8 mouse cellular contexts compared by ENCODE assay signal in genomic region chr17:32162112-32162850, GRCm38 (mm10). TPM values are rescaled to one million over a fixed set of nuclear protein-coding genes. Genes with fewer than 3 reads are reported as not detected.
DNase-seq lines count a peak whose midpoint lies in the region; ATAC-seq lines count a peak whose summit lies in the region.

No protein-coding gene starts in this region.

- no peaks in the 10 kb centered on the region for H3K27me3 ChIP-seq in embryonic facial prominence, embryonic 11.5 days (ENCODE audit: control insufficient read depth, insufficient read depth, low read length)
- H3K27me3 ChIP-seq in limb, embryonic 15.5 days: no peaks in the 10 kb centered on the region
- no peaks in the 10 kb centered on the region for H3K27me3 ChIP-seq in midbrain, embryonic 14.5 days (ENCODE audit: control insufficient read depth, insufficient read depth, low read length)
- H3K27me3 ChIP-seq in stomach, embryonic 15.5 days (replicated peaks): no peaks in the 10 kb centered on the region

- H3K27ac ChIP-seq in embryonic facial prominence, embryonic 11.5 days (replicated peaks; ENCODE audit: low read depth, low read length): no peak overlapping the region; the same call in 1 of the 2 replicates
- peak overlapping the region; percentile 51; the same call in 1 of the 2 replicates for H3K27ac ChIP-seq in limb, embryonic 15.5 days
- H3K27ac ChIP-seq in midbrain, embryonic 14.5 days (replicated peaks; ENCODE audit: low read depth, low read length): peak overlapping the region; percentile 20
- peak overlapping the region; percentile 82 for H3K27ac ChIP-seq in stomach, embryonic 15.5 days

- H3K9ac ChIP-seq in embryonic facial prominence, embryonic 11.5 days (replicated peaks; ENCODE audit: low read length): peak overlapping the region; percentile 57; the same call in 1 of the 2 replicates
- H3K9ac ChIP-seq in limb, embryonic 15.5 days: peak overlapping the region; percentile 29; the same call in 1 of the 2 replicates
- peak overlapping the region; percentile 67 for H3K9ac ChIP-seq in midbrain, embryonic 14.5 days (replicated peaks; ENCODE audit: low read length)
- H3K9ac ChIP-seq in stomach, embryonic 15.5 days: peak overlapping the region; percentile 32; the same call in 1 of the 2 replicates

- ATAC-seq in CD4-positive, CD25-positive, alpha-beta regulatory T cell, adult 4 months: no peak
- 0 out of 2 replicates have a peak, but pooled peaks have one; percentile 25 for ATAC-seq in embryonic facial prominence, embryonic 11.5 days (replicated peaks; ENCODE audit: insufficient number of reproducible peaks, low FRiP score, low TSS enrichment, low read depth)
- ATAC-seq in limb, embryonic 15.5 days (ENCODE audit: insufficient number of reproducible peaks, low FRiP score, low TSS enrichment, low read depth): 0 out of 2 replicates have a peak, but pooled peaks have one; percentile 22
- ATAC-seq in midbrain, embryonic 14.5 days (ENCODE audit: low FRiP score, low TSS enrichment): 0 out of 2 replicates have a peak, but pooled peaks have one; percentile 13
- peak; percentile 77 for ATAC-seq in stomach, embryonic 15.5 days (ENCODE audit: insufficient read depth, low FRiP score, low read depth)

- H3K9me3 ChIP-seq in embryonic facial prominence, embryonic 11.5 days (replicated peaks; ENCODE audit: control insufficient read depth, low read length): no peaks in the 10 kb centered on the region
- no peaks in the 10 kb centered on the region for H3K9me3 ChIP-seq in limb, embryonic 15.5 days
- H3K9me3 ChIP-seq in midbrain, embryonic 14.5 days (ENCODE audit: control insufficient read depth, low read length): no peaks in the 10 kb centered on the region
- H3K9me3 ChIP-seq in stomach, embryonic 15.5 days: no peaks in the 10 kb centered on the region

- 2% methylated on average over 57 of the region's 58 CpGs for WGBS in embryonic facial prominence, embryonic 11.5 days
- WGBS in limb, embryonic 15.5 days: 2% methylated on average over 57 of the region's 58 CpGs
- WGBS in midbrain, embryonic 14.5 days: 2% methylated on average over 58 of the region's 58 CpGs
- 2% methylated on average over 58 of the region's 58 CpGs for WGBS in stomach, embryonic 15.5 days

- H3K4me2 ChIP-seq in embryonic facial prominence, embryonic 11.5 days (ENCODE audit: low read depth, low read length): peak overlapping the region; percentile 90
- peak overlapping the region; percentile 91 for H3K4me2 ChIP-seq in limb, embryonic 15.5 days
- H3K4me2 ChIP-seq in midbrain, embryonic 14.5 days (ENCODE audit: low read length): peak overlapping the region; percentile 93
- peak overlapping the region; percentile 88 for H3K4me2 ChIP-seq in stomach, embryonic 15.5 days

- peak overlapping the region; percentile 43 for H3K4me3 ChIP-seq in embryonic facial prominence, embryonic 11.5 days (ENCODE audit: low read depth, low read length)
- peak overlapping the region; percentile 46 for H3K4me3 ChIP-seq in limb, embryonic 15.5 days
- H3K4me3 ChIP-seq in midbrain, embryonic 14.5 days (replicated peaks; ENCODE audit: low read depth, low read length): peak overlapping the region; percentile 59
- H3K4me3 ChIP-seq in stomach, embryonic 15.5 days (replicated peaks): peak overlapping the region; percentile 45

- no peaks in the 10 kb centered on the region; the same call in 1 of the 2 replicates for H3K36me3 ChIP-seq in embryonic facial prominence, embryonic 11.5 days (replicated peaks; ENCODE audit: control insufficient read depth, insufficient read depth, low read depth, low read length)
- H3K36me3 ChIP-seq in limb, embryonic 15.5 days: peaks cover 18% of the 10 kb centered on the region
- H3K36me3 ChIP-seq in midbrain, embryonic 14.5 days (ENCODE audit: control insufficient read depth, insufficient read depth, low read length): 0 out of 2 replicates have a peak, but pooled peaks cover 2% of the 10 kb centered on the region
- H3K36me3 ChIP-seq in stomach, embryonic 15.5 days: no peaks in the 10 kb centered on the region

- peaks cover 6% of the 10 kb centered on the region; the same call in 1 of the 2 replicates for H3K4me1 ChIP-seq in embryonic facial prominence, embryonic 11.5 days (ENCODE audit: control insufficient read depth, insufficient read depth, low read length)
- peaks cover 42% of the 10 kb centered on the region for H3K4me1 ChIP-seq in limb, embryonic 15.5 days
- peaks cover 24% of the 10 kb centered on the region for H3K4me1 ChIP-seq in midbrain, embryonic 14.5 days (ENCODE audit: control insufficient read depth, insufficient read depth, low read length)
- peaks cover 43% of the 10 kb centered on the region for H3K4me1 ChIP-seq in stomach, embryonic 15.5 days

- peak; percentile 78 for DNase-seq in CD4-positive, CD25-positive, alpha-beta regulatory T cell, adult 2 months (ENCODE audit: low read depth, low spot score)
- DNase-seq in embryonic facial prominence, embryonic 11.5 days (ENCODE audit: low spot score): peak; percentile 76
- DNase-seq in heart, adult 8-10 months (ENCODE audit: low spot score): peak; percentile 47
- peak; percentile 56 for DNase-seq in kidney, adult 11 months
- peak; percentile 86 for DNase-seq in midbrain, embryonic 14.5 days

RNA-seq across cellular contexts. Expression of gene Notch3, which starts 4.4 kb away (rescaled TPM):
- under 1 TPM in 1 of 2 experiments, not detected in 1; 0.05 TPM for polyA plus RNA-seq in CD4-positive, CD25-positive, alpha-beta regulatory T cell, adult 4 months (2017; shearing (Covaris generic))
- polyA plus RNA-seq in embryonic facial prominence, embryonic 11.5 days (2014; fragmentation: Nextera tagmentation; extraction: Ambion mirVana): 17.7 and 18.2 TPM in 2 replicates
- 10 to 100 TPM; 18.6 to 24.9 (median 21.6) TPM for total RNA-seq in heart, adult 8-10 months (2022)
- polyA plus RNA-seq in limb, embryonic 15.5 days (2015; fragmentation: Nextera tagmentation; extraction: Ambion mirVana): 16.7 and 17.5 TPM in 2 replicates
- 10.5 and 11.2 TPM in 2 replicates for polyA plus RNA-seq in midbrain, embryonic 14.5 days (2014; fragmentation: Nextera tagmentation; extraction: Ambion mirVana)
- 13.1 and 14.2 TPM in 2 replicates for polyA plus RNA-seq in stomach, embryonic 15.5 days (2015; fragmentation: Nextera tagmentation; extraction: Ambion mirVana)

RNA-seq across cellular contexts. Expression of gene Ephx3, which starts 27.1 kb away (rescaled TPM):
- polyA plus RNA-seq in CD4-positive, CD25-positive, alpha-beta regulatory T cell, adult 4 months (2017; shearing (Covaris generic)): under 1 TPM in 1 of 2 experiments, not detected in 1; 0.22 TPM
- polyA plus RNA-seq in embryonic facial prominence, embryonic 11.5 days (2014; fragmentation: Nextera tagmentation; extraction: Ambion mirVana): not detected in 2 replicates
- 1 to 10 TPM in 1 of 4 experiments, under 1 TPM in 3; 0.40 to 1.4 (median 0.69) TPM for total RNA-seq in heart, adult 8-10 months (2022)
- polyA plus RNA-seq in limb, embryonic 15.5 days (2015; fragmentation: Nextera tagmentation; extraction: Ambion mirVana): 19.0 and 20.6 TPM in 2 replicates
- polyA plus RNA-seq in midbrain, embryonic 14.5 days (2014; fragmentation: Nextera tagmentation; extraction: Ambion mirVana): 0.34 TPM in 1 of 2 replicates, not detected in the other
- 1.5 and 5.0 TPM in 2 replicates for polyA plus RNA-seq in stomach, embryonic 15.5 days (2015; fragmentation: Nextera tagmentation; extraction: Ambion mirVana)

Comparison
In these comparisons a context has a peak if more than half of its experiments do, and no peak if none do; other contexts are left out.
1. RNA of gene Notch3, which starts 4.4 kb away (polyA plus RNA-seq): 17.7 to 18.2 TPM in embryonic facial prominence, embryonic 11.5 days, 16.7 to 17.5 TPM in limb, embryonic 15.5 days, 13.1 to 14.2 TPM in stomach, embryonic 15.5 days and 10.5 to 11.2 TPM in midbrain, embryonic 14.5 days; 0.05 TPM in CD4-positive, CD25-positive, alpha-beta regulatory T cell, adult 4 months; every median in the first group is over 10 times any median in the second.
2. Peak in every context shown above with its lines, with median percentiles within 50 percentile points of each other: DNase-seq, H3K4me2 ChIP-seq, H3K4me3 ChIP-seq and H3K9ac ChIP-seq.